Mouse (Mus musculus): ENCODE data around the gene Agps. TPM values are rescaled to one million over a fixed set of nuclear protein-coding genes. Genes with fewer than 3 reads are reported as not detected.
A peak's percentile ranks its signal among the peaks of the same experiment; 100 is the strongest.
"Not testable (repeated sequence)": the region's sequence is repeated elsewhere in the genome, so short reads cannot be mapped to it uniquely, and the experiment has no call there.

Gene Agps
- total RNA-seq, 1 experiment from 2014 or later: 46.0 TPM

GRCm38 (mm10) chr2:75963211-75963840 is 131.3 kb downstream of the Agps start:
- no peak for ATAC-seq (ENCODE audit: extremely low read depth, insufficient number of reproducible peaks, low FRiP score, poor library complexity, severe bottlenecking)

- ATAC-seq (ENCODE audit: extremely low read depth, insufficient number of reproducible peaks, low FRiP score, poor library complexity, severe bottlenecking): no peak
Observed at GRCm38 (mm10) chr2:75964051-75964450, 132.1 kb downstream of the Agps start.

- ATAC-seq (ENCODE audit: extremely low read depth, insufficient number of reproducible peaks, low FRiP score, poor library complexity, severe bottlenecking): peak; percentile 62
Observed at GRCm38 (mm10) chr2:75964512-75964911, 132.5 kb downstream of the Agps start.

- peak; percentile 46; the same call in 1 of the 2 replicates for ATAC-seq (ENCODE audit: extremely low read depth, insufficient number of reproducible peaks, low FRiP score, poor library complexity, severe bottlenecking)
Observed at GRCm38 (mm10) chr2:75964972-75965371, 133.0 kb downstream of the Agps start.

- no peak for ATAC-seq (ENCODE audit: extremely low read depth, insufficient number of reproducible peaks, low FRiP score, poor library complexity, severe bottlenecking)
Observed at GRCm38 (mm10) chr2:75974131-75974530, 142.2 kb downstream of the Agps start.

- not testable (repeated sequence) for ATAC-seq (ENCODE audit: extremely low read depth, insufficient number of reproducible peaks, low FRiP score, poor library complexity, severe bottlenecking)
Observed at GRCm38 (mm10) chr2:75976070-75976469, 144.1 kb downstream of the Agps start.

- peak; percentile 18; the same call in 1 of the 2 replicates for ATAC-seq (ENCODE audit: extremely low read depth, insufficient number of reproducible peaks, low FRiP score, poor library complexity, severe bottlenecking)
Observed at GRCm38 (mm10) chr2:75977752-75978368, 145.9 kb downstream of the Agps start, which contains the start of gene Ttc30a2. Gene Ttc30a2, minus strand, starts transcription at chr2:75978170.

Other genes starting within 250 kb of the Agps start
- 190 and 208 TPM in 2 replicates for gene Hnrnpa3, start 172.9 kb upstream of the Agps start, total RNA-seq (2017)
- gene Nfe2l2, start 127.5 kb upstream of the Agps start, total RNA-seq (2017): 138 and 142 TPM in 2 replicates
- gene Ttc30b, start 106.4 kb downstream of the Agps start, total RNA-seq (2017): 6.6 and 7.0 TPM in 2 replicates
- gene Ttc30a2, start 146.0 kb downstream of the Agps start, total RNA-seq (2017): 1.5 and 2.3 TPM in 2 replicates
- gene Ttc30a1, start 149.8 kb downstream of the Agps start, total RNA-seq (2017): 5.4 and 5.6 TPM in 2 replicates

Measured in neutrophil, adult 5-6 weeks (primary cell).